Mouse (Mus musculus) megakaryocyte, embryonic 14.5 days (primary cell): ENCODE data around the gene Spag9.

Source experiments
- FLI1 ChIP-seq: IDR thresholded peaks from 2 replicates; pipeline ENCODE4 v1.6.1; 2012; ENCODE audit warnings: low read length, inconsistent platforms, mixed read lengths
- GATA1 ChIP-seq: IDR thresholded peaks from 3 replicates; pipeline ENCODE4 v1.6.1; 2012; ENCODE audit warnings: mixed read lengths, low read length, inconsistent platforms, borderline replicate concordance

- TF ChIP-seq GATA1, result no peak
- no peak for TF ChIP-seq FLI1
Measured at GRCm38 (mm10) chr11:94160443-94161266, 164.8 kb downstream of the Spag9 start.
